Mouse (Mus musculus): ENCODE results near the gene 1700015F17Rik. TPM values are rescaled to one million over a fixed set of nuclear protein-coding genes. Genes with fewer than 3 reads are reported as not detected.
A peak's percentile ranks its signal among the peaks of the same experiment; 100 is the strongest.

1700015F17Rik gene
- polyA plus RNA-seq (2015; fragmentation: Nextera tagmentation; extraction: Ambion mirVana), result not detected in 2 replicates

DNA sequence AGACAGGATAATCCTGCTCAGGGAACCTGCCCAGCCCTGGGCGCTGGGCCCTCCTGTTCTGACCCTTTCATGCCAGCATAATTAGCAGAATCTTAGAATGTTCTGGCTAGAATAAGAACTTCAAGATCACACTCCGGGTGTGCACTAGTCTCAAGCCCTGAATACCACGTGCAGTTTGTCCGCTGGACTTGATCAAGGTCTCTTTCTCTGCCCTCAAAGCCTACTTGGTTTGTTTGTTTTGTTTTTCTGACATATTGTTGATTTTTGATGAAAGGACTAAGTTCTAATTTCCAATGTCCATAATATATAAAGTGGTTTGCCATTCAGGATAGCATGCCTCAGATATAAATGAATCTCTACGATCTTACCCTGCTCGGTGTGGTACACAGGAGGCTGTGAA is at the start of gene 1700015F17Rik:
1700015F17Rik (minus strand) TSS at position 101 of the 400 bp plus-strand sequence.
- Histone ChIP-seq H3K4me2 (ENCODE audit: low read depth, low read length) (no peak within 1 kb of the TSS), H3K36me3 (ENCODE audit: control insufficient read depth, insufficient read depth) (no peaks in the 10 kb centered on the region), H3K9ac (ENCODE audit: low read depth, low read length) (no peak within 1 kb of the TSS), H3K27me3 (ENCODE audit: control insufficient read depth, insufficient read depth, low read depth, low read length) (no peaks in the 10 kb centered on the region), H3K4me1 (ENCODE audit: control insufficient read depth, low read depth, low read length) (no peaks in the 10 kb centered on the region), H3K4me3 (ENCODE audit: low read depth, low read length) (no peak within 1 kb of the TSS), H3K27ac (ENCODE audit: low read length) (no peak within 1 kb of the TSS), H3K9me3 (replicated peaks; ENCODE audit: control insufficient read depth, low read length) (no peaks in the 10 kb centered on the region)
- 71% methylated on average over 6 of the region's 6 CpGs for WGBS (ENCODE audit: insufficient replicate concordance)
- no peak for ATAC-seq (ENCODE audit: low read depth)

DNA sequence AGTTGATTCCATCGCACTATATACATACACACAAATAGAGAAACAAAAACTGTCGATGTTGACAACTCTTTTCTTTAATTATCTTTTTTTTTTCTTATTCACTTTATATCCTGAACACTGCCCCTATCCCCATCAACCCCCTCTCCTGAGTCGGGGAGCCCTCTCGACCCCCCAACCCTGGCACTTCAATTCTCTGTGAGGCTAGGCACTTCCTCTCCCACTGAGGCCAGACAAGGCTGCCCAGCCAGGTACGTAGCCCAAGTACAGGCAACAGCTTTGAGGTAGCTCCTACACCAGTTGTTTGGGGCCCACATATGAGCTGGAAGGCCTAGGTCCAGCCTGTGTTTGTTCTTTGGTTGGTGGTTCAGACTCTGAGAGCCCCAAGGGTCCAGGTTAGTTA is 36.5 kb upstream of the 1700015F17Rik start:
- Histone ChIP-seq H3K9ac (ENCODE audit: low read depth, low read length) (no peak overlapping the region), H3K4me1 (ENCODE audit: control insufficient read depth, low read depth, low read length) (no peaks in the 10 kb centered on the region), H3K36me3 (ENCODE audit: control insufficient read depth, insufficient read depth) (peaks cover 2% of the 10 kb centered on the region; the same call in 1 of the 2 replicates), H3K4me3 (ENCODE audit: low read depth, low read length) (no peak overlapping the region), H3K27me3 (ENCODE audit: control insufficient read depth, insufficient read depth, low read depth, low read length) (no peaks in the 10 kb centered on the region), H3K9me3 (replicated peaks; ENCODE audit: control insufficient read depth, low read length) (no peaks in the 10 kb centered on the region), H3K27ac (ENCODE audit: low read length) (no peak overlapping the region), H3K4me2 (ENCODE audit: low read depth, low read length) (no peak overlapping the region)
- WGBS (ENCODE audit: insufficient replicate concordance), result 62% methylated on average over 5 of the region's 5 CpGs
- ATAC-seq (ENCODE audit: low read depth), result no peak

- WGBS (ENCODE audit: insufficient replicate concordance), result under 1% methylated on average over 78 of the region's 79 CpGs
- peak within 1 kb of the TSS; percentile 82 for H3K27ac ChIP-seq (ENCODE audit: low read length)
These were observed 35.5 kb upstream of the 1700015F17Rik start, which contains the start of gene Cldn12 for GRCm38 (mm10) chr5:5514196-5515076. Gene Cldn12, minus strand, starts transcription at chr5:5514958.

GRCm38 (mm10) chr5:5511401-5511800 is 32.5 kb upstream of the 1700015F17Rik start:
- H3K9ac ChIP-seq (ENCODE audit: low read depth, low read length), result no peak overlapping the region
- no peak overlapping the region for H3K4me3 ChIP-seq (ENCODE audit: low read depth, low read length)
- H3K27ac ChIP-seq (ENCODE audit: low read length), result no peak overlapping the region
- H3K36me3 ChIP-seq (ENCODE audit: control insufficient read depth, insufficient read depth), result peaks cover 2% of the 10 kb centered on the region; the same call in 1 of the 2 replicates
- ATAC-seq (ENCODE audit: low read depth), result no peak
- no peaks in the 10 kb centered on the region for H3K4me1 ChIP-seq (ENCODE audit: control insufficient read depth, low read depth, low read length)
- no peaks in the 10 kb centered on the region for H3K9me3 ChIP-seq (replicated peaks; ENCODE audit: control insufficient read depth, low read length)
- H3K4me2 ChIP-seq (ENCODE audit: low read depth, low read length), result no peak overlapping the region
- H3K27me3 ChIP-seq (ENCODE audit: control insufficient read depth, insufficient read depth, low read depth, low read length), result no peaks in the 10 kb centered on the region
- 61% methylated on average over 3 of the region's 3 CpGs for WGBS (ENCODE audit: insufficient replicate concordance)

More at GRCm38 (mm10) chr5:5514196-5515076, 35.5 kb upstream of the 1700015F17Rik start, which contains the start of gene Cldn12:
- no peaks in the 10 kb centered on the region for H3K27me3 ChIP-seq (ENCODE audit: control insufficient read depth, insufficient read depth, low read depth, low read length)
- H3K36me3 ChIP-seq (ENCODE audit: control insufficient read depth, insufficient read depth), result peaks cover 2% of the 10 kb centered on the region; the same call in 1 of the 2 replicates
- peak within 1 kb of the TSS; percentile 73 for H3K4me2 ChIP-seq (ENCODE audit: low read depth, low read length)
- peak within 1 kb of the TSS; percentile 69 for H3K4me3 ChIP-seq (ENCODE audit: low read depth, low read length)
- peak within 1 kb of the TSS; percentile 65 for H3K9ac ChIP-seq (ENCODE audit: low read depth, low read length)
- H3K9me3 ChIP-seq (replicated peaks; ENCODE audit: control insufficient read depth, low read length), result no peaks in the 10 kb centered on the region
- ATAC-seq (ENCODE audit: low read depth), result peak; percentile 91
- H3K4me1 ChIP-seq (ENCODE audit: control insufficient read depth, low read depth, low read length), result no peaks in the 10 kb centered on the region

DNA sequence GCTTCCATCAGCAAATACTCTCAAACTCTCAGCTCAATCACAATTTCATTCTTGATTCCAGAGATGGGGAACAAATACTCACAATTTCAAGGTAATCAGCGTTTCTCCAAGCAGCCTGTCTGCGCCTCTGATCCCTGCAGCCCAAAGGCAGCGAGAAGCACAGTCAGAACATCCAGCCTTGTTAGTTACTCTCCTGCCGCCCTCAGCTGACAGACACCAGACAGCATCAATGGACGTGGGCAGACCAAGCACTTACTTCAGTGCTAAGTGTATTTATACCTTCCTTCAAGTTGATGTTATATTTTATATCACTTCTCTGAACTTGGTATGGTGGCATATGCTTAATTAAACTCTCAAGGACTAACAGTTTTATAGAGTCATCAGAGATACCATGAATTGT is 32.0 kb upstream of the 1700015F17Rik start:
- ATAC-seq (ENCODE audit: low read depth), result no peak
- Histone ChIP-seq H3K4me2 (ENCODE audit: low read depth, low read length) (no peak overlapping the region), H3K27me3 (ENCODE audit: control insufficient read depth, insufficient read depth, low read depth, low read length) (no peaks in the 10 kb centered on the region), H3K9me3 (replicated peaks; ENCODE audit: control insufficient read depth, low read length) (no peaks in the 10 kb centered on the region), H3K36me3 (ENCODE audit: control insufficient read depth, insufficient read depth) (peaks cover 2% of the 10 kb centered on the region; the same call in 1 of the 2 replicates), H3K4me3 (ENCODE audit: low read depth, low read length) (no peak overlapping the region), H3K9ac (ENCODE audit: low read depth, low read length) (no peak overlapping the region), H3K4me1 (ENCODE audit: control insufficient read depth, low read depth, low read length) (no peaks in the 10 kb centered on the region), H3K27ac (ENCODE audit: low read length) (no peak overlapping the region)
- WGBS (ENCODE audit: insufficient replicate concordance), result 65% methylated on average over 5 of the region's 5 CpGs

DNA sequence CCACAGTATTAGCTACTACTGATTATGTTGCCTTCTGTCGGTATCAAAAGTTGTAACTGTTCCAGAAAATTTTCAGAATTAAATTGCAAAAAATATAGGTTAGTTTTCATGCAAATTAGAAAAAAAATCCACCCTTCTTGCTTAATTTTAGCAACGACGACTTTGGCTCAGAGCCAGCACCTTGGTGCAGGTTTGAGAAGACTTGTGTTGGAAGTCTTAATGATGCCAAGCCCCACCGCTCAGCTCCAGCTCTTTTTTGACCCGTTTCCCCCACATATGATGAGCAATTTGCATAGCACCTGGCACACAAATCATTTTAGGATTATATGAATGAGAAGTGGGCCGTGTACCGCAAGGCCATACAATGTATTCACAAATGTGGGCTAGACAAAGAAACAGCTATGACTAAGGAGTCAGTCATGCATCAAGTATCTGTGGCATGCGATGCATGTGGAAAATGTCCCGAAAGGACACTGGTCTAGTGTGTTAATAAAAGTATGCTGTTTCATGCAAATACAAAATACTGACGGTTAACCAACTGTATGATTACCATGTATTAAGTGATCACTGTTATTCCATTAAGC is 31.5 kb upstream of the 1700015F17Rik start:
- Histone ChIP-seq H3K27me3 (ENCODE audit: control insufficient read depth, insufficient read depth, low read depth, low read length) (no peaks in the 10 kb centered on the region), H3K4me1 (ENCODE audit: control insufficient read depth, low read depth, low read length) (no peaks in the 10 kb centered on the region), H3K9ac (ENCODE audit: low read depth, low read length) (no peak overlapping the region), H3K9me3 (replicated peaks; ENCODE audit: control insufficient read depth, low read length) (no peaks in the 10 kb centered on the region), H3K4me2 (ENCODE audit: low read depth, low read length) (no peak overlapping the region), H3K4me3 (ENCODE audit: low read depth, low read length) (no peak overlapping the region), H3K36me3 (ENCODE audit: control insufficient read depth, insufficient read depth) (peaks cover 2% of the 10 kb centered on the region; the same call in 1 of the 2 replicates), H3K27ac (ENCODE audit: low read length) (no peak overlapping the region)
- 74% methylated on average over 10 of the region's 10 CpGs for WGBS (ENCODE audit: insufficient replicate concordance)
- ATAC-seq (ENCODE audit: low read depth), result no peak

GRCm38 (mm10) chr5:5508231-5508630 is 29.3 kb upstream of the 1700015F17Rik start:
- Histone ChIP-seq H3K4me1 (ENCODE audit: control insufficient read depth, low read depth, low read length) (no peaks in the 10 kb centered on the region), H3K36me3 (ENCODE audit: control insufficient read depth, insufficient read depth) (peaks cover 2% of the 10 kb centered on the region; the same call in 1 of the 2 replicates), H3K27me3 (ENCODE audit: control insufficient read depth, insufficient read depth, low read depth, low read length) (no peaks in the 10 kb centered on the region), H3K4me2 (ENCODE audit: low read depth, low read length) (no peak overlapping the region), H3K4me3 (ENCODE audit: low read depth, low read length) (no peak overlapping the region), H3K27ac (ENCODE audit: low read length) (no peak overlapping the region), H3K9ac (ENCODE audit: low read depth, low read length) (no peak overlapping the region), H3K9me3 (replicated peaks; ENCODE audit: control insufficient read depth, low read length) (no peaks in the 10 kb centered on the region)
- WGBS (ENCODE audit: insufficient replicate concordance), result 73% methylated on average over 10 of the region's 10 CpGs
- no peak for ATAC-seq (ENCODE audit: low read depth)

GRCm38 (mm10) chr5:5507701-5508225 is 28.8 kb upstream of the 1700015F17Rik start:
- Histone ChIP-seq H3K36me3 (ENCODE audit: control insufficient read depth, insufficient read depth) (peaks cover 2% of the 10 kb centered on the region; the same call in 1 of the 2 replicates), H3K27me3 (ENCODE audit: control insufficient read depth, insufficient read depth, low read depth, low read length) (no peaks in the 10 kb centered on the region), H3K4me1 (ENCODE audit: control insufficient read depth, low read depth, low read length) (no peaks in the 10 kb centered on the region), H3K4me3 (ENCODE audit: low read depth, low read length) (no peak overlapping the region), H3K27ac (ENCODE audit: low read length) (no peak overlapping the region), H3K9ac (ENCODE audit: low read depth, low read length) (no peak overlapping the region), H3K4me2 (ENCODE audit: low read depth, low read length) (no peak overlapping the region), H3K9me3 (replicated peaks; ENCODE audit: control insufficient read depth, low read length) (no peaks in the 10 kb centered on the region)
- peak; percentile 13; the same call in 1 of the 2 replicates for ATAC-seq (ENCODE audit: low read depth)
- 62% methylated on average over 20 of the region's 20 CpGs for WGBS (ENCODE audit: insufficient replicate concordance)
